Mouse (Mus musculus): ENCODE data around the gene Olfr1087. TPM values are rescaled to one million over a fixed set of nuclear protein-coding genes. Genes with fewer than 3 reads are reported as not detected.
"Not testable (repeated sequence)": the region's sequence is repeated elsewhere in the genome, so short reads cannot be mapped to it uniquely, and the experiment has no call there.

Olfr1087 gene
- not detected in 2 replicates for polyA plus RNA-seq (2012; rRNA removed)

GRCm38 (mm10) chr2:86698295-86698694 lies at the start of gene Olfr1087:
Gene Olfr1087, minus strand, starts transcription at chr2:86698395.
- TF ChIP-seq CTCF (IDR thresholded peaks at IDR 0.05; ENCODE audit: control insufficient read depth, insufficient read depth, insufficient replicate concordance, low read depth, low read length) (no peak), POLR2A (IDR thresholded peaks at IDR 0.05; ENCODE audit: control insufficient read depth, low read depth, low read length) (no peak)
- Histone ChIP-seq H3K27ac (ENCODE audit: control insufficient read depth, insufficient read depth, low read depth, low read length) (no peak within 1 kb of the TSS), H3K27me3 (ENCODE audit: control insufficient read depth, insufficient read depth, low read length) (no peaks in the 10 kb centered on the region), H3K4me1 (ENCODE audit: control insufficient read depth, insufficient read depth, low read length) (no peaks in the 10 kb centered on the region), H3K36me3 (ENCODE audit: control insufficient read depth, insufficient read depth, low read length) (no peaks in the 10 kb centered on the region), H3K4me3 (ENCODE audit: control insufficient read depth, low read depth, low read length) (no peak within 1 kb of the TSS)

- Histone ChIP-seq H3K4me1 (ENCODE audit: control insufficient read depth, insufficient read depth, low read length) (no peaks in the 10 kb centered on the region), H3K4me3 (ENCODE audit: control insufficient read depth, low read depth, low read length) (no peak within 1 kb of the TSS), H3K27me3 (ENCODE audit: control insufficient read depth, insufficient read depth, low read length) (no peaks in the 10 kb centered on the region), H3K36me3 (ENCODE audit: control insufficient read depth, insufficient read depth, low read length) (no peaks in the 10 kb centered on the region), H3K27ac (ENCODE audit: control insufficient read depth, insufficient read depth, low read depth, low read length) (no peak within 1 kb of the TSS)
- TF ChIP-seq POLR2A (IDR thresholded peaks at IDR 0.05; ENCODE audit: control insufficient read depth, low read depth, low read length): no peak
- TF ChIP-seq CTCF (IDR thresholded peaks at IDR 0.05; ENCODE audit: control insufficient read depth, insufficient read depth, insufficient replicate concordance, low read depth, low read length): no peak
Measured at GRCm38 (mm10) chr2:86733601-86734000, 35.4 kb upstream of the Olfr1087 start, which contains the start of gene Olfr1089. Gene Olfr1089, minus strand, starts transcription at chr2:86733701.

DNA sequence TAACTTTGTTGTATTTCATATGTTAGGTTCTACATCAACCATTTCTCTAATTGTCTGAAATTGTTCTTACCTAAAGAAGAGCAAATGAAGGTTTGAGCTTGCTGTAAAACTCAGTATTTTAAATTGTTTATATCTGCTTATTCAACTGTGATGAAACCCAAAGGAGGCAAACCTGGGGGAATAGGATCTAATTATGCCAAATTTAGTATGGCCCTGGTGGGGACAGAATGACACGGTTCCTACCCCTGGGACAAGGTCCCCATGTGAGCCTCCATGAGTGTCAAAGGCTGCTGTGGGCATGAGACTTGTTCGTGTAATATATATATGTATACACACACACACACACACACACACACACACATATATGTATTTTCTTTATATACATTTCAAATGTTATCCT lies 18.2 kb downstream of the Olfr1087 start, which contains the start of gene Olfr1086:
Olfr1086 (minus strand) TSS at position 101 of the 400 bp plus-strand sequence.
- no peak for TF ChIP-seq POLR2A (IDR thresholded peaks at IDR 0.05; ENCODE audit: control insufficient read depth, low read depth, low read length)
- no peak for TF ChIP-seq CTCF (IDR thresholded peaks at IDR 0.05; ENCODE audit: control insufficient read depth, insufficient read depth, insufficient replicate concordance, low read depth, low read length)
- Histone ChIP-seq H3K36me3 (ENCODE audit: control insufficient read depth, insufficient read depth, low read length) (no peaks in the 10 kb centered on the region), H3K27me3 (ENCODE audit: control insufficient read depth, insufficient read depth, low read length) (no peaks in the 10 kb centered on the region), H3K27ac (ENCODE audit: control insufficient read depth, insufficient read depth, low read depth, low read length) (no peak within 1 kb of the TSS), H3K4me3 (ENCODE audit: control insufficient read depth, low read depth, low read length) (no peak within 1 kb of the TSS), H3K4me1 (ENCODE audit: control insufficient read depth, insufficient read depth, low read length) (no peaks in the 10 kb centered on the region)

GRCm38 (mm10) chr2:86661919-86662318 lies 36.3 kb downstream of the Olfr1087 start, which contains the start of gene Olfr1085:
Gene Olfr1085, minus strand, starts transcription at chr2:86662019.
- Histone ChIP-seq H3K27me3 (ENCODE audit: control insufficient read depth, insufficient read depth, low read length) (no peaks in the 10 kb centered on the region), H3K4me1 (ENCODE audit: control insufficient read depth, insufficient read depth, low read length) (no peaks in the 10 kb centered on the region), H3K27ac (ENCODE audit: control insufficient read depth, insufficient read depth, low read depth, low read length) (no peak within 1 kb of the TSS), H3K4me3 (ENCODE audit: control insufficient read depth, low read depth, low read length) (no peak within 1 kb of the TSS), H3K36me3 (ENCODE audit: control insufficient read depth, insufficient read depth, low read length) (no peaks in the 10 kb centered on the region)
- TF ChIP-seq CTCF (IDR thresholded peaks at IDR 0.05; ENCODE audit: control insufficient read depth, insufficient read depth, insufficient replicate concordance, low read depth, low read length): no peak
- no peak for TF ChIP-seq POLR2A (IDR thresholded peaks at IDR 0.05; ENCODE audit: control insufficient read depth, low read depth, low read length)

DNA sequence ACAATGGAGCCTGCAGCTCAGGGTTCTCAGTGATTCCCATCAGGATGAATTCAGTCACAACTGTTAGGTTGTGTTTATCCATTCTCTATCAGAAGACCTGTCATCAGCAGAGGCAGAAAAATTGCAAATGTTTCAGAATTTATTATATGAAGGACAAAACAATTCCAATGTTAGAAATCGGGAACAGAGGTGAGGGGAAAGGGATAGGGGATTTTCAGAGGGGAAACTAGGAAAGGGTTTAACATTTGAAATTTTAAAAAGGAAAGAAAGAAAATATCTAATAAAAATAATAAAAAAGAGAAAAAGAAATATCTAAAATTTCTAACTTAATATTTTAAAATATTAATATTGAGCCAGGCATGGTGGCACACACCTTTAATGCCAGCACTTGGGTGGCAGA lies 58.6 kb downstream of the Olfr1087 start, which contains the start of gene Olfr1084:
Olfr1084 (minus strand) TSS at position 101 of the 400 bp plus-strand sequence.
- H3K27me3 ChIP-seq (ENCODE audit: control insufficient read depth, insufficient read depth, low read length); H3K27ac ChIP-seq (ENCODE audit: control insufficient read depth, insufficient read depth, low read depth, low read length); H3K4me3 ChIP-seq (ENCODE audit: control insufficient read depth, low read depth, low read length); H3K36me3 ChIP-seq (ENCODE audit: control insufficient read depth, insufficient read depth, low read length); H3K4me1 ChIP-seq (ENCODE audit: control insufficient read depth, insufficient read depth, low read length): not testable (repeated sequence)

Other genes starting within 250 kb of the Olfr1087 start
- not detected in 2 replicates for gene Olfr1065, start 247.8 kb downstream of the Olfr1087 start, polyA plus RNA-seq (2012; rRNA removed)
- not detected in 2 replicates for gene Olfr1066, start 242.1 kb downstream of the Olfr1087 start, polyA plus RNA-seq (2012; rRNA removed)
- gene Olfr228, start 211.0 kb downstream of the Olfr1087 start, polyA plus RNA-seq (2012; rRNA removed): not detected in 2 replicates
- gene Olfr1076, start 189.9 kb downstream of the Olfr1087 start, polyA plus RNA-seq (2012; rRNA removed): not detected in 2 replicates
- gene Olfr1079, start 155.9 kb downstream of the Olfr1087 start, polyA plus RNA-seq (2012; rRNA removed): not detected in 2 replicates
- gene Olfr1080, start 140.2 kb downstream of the Olfr1087 start, polyA plus RNA-seq (2012; rRNA removed): not detected in 2 replicates
- not detected in 2 replicates for gene Olfr1082, start 99.4 kb downstream of the Olfr1087 start, polyA plus RNA-seq (2012; rRNA removed)
- gene Olfr1084, start 58.7 kb downstream of the Olfr1087 start, polyA plus RNA-seq (2012; rRNA removed): not detected in 2 replicates
- not detected in 2 replicates for gene Olfr1085, start 36.4 kb downstream of the Olfr1087 start, polyA plus RNA-seq (2012; rRNA removed)
- not detected in 2 replicates for gene Olfr1086, start 18.3 kb downstream of the Olfr1087 start, polyA plus RNA-seq (2012; rRNA removed)
- gene Olfr1089, start 35.3 kb upstream of the Olfr1087 start, polyA plus RNA-seq (2012; rRNA removed): not detected in 2 replicates
- 0.12 TPM in 1 of 2 replicates, not detected in the other for gene Olfr1090, start 60.6 kb upstream of the Olfr1087 start, polyA plus RNA-seq (2012; rRNA removed)
- not detected in 2 replicates for gene Olfr1093, start 84.1 kb upstream of the Olfr1087 start, polyA plus RNA-seq (2012; rRNA removed)
- not detected in 2 replicates for gene Olfr141, start 111.6 kb upstream of the Olfr1087 start, polyA plus RNA-seq (2012; rRNA removed)
- gene Olfr1094, start 126.3 kb upstream of the Olfr1087 start, polyA plus RNA-seq (2012; rRNA removed): not detected in 2 replicates
- gene Olfr1095, start 153.3 kb upstream of the Olfr1087 start, polyA plus RNA-seq (2012; rRNA removed): not detected in 2 replicates
- gene Gm13723, start 176.4 kb upstream of the Olfr1087 start, polyA plus RNA-seq (2012; rRNA removed): not detected in 2 replicates
- not detected in 2 replicates for gene Olfr1097, start 193.8 kb upstream of the Olfr1087 start, polyA plus RNA-seq (2012; rRNA removed)
- not detected in 2 replicates for gene Olfr1098, start 226.2 kb upstream of the Olfr1087 start, polyA plus RNA-seq (2012; rRNA removed)

Data from testis, adult 2 months (tissue).